Mouse (Mus musculus): ENCODE data around the gene Spa17.

- TF ChIP-seq CTCF (IDR thresholded peaks at IDR 0.05; ENCODE audit: borderline replicate concordance, extremely low read depth, insufficient read depth, insufficient read length) (no peak), POLR2A (IDR thresholded peaks at IDR 0.05; ENCODE audit: borderline replicate concordance, extremely low read depth, insufficient read depth, insufficient read length, poor library complexity, severe bottlenecking) (no peak)
These were observed 42.9 kb upstream of the Spa17 start for GRCm38 (mm10) chr9:37656439-37656881.
